Mouse (Mus musculus): ENCODE data around the gene B4galt2. TPM values are rescaled to one million over a fixed set of nuclear protein-coding genes. Genes with fewer than 3 reads are reported as not detected.
A peak's percentile ranks its signal among the peaks of the same experiment; 100 is the strongest.

Gene B4galt2
- total and polyA plus RNA-seq, 2 experiments from 2014 or later: 92.9 to 337 TPM

GRCm38 (mm10) chr4:117886644-117887043 lies 3.4 kb upstream of the B4galt2 start:
- ATAC-seq (ENCODE audit: low FRiP score) (peak; percentile 0; the same call in 1 of the 2 replicates), DNase-seq (ENCODE audit: low spot score) (no peak)
- Histone ChIP-seq H3K4me1 (ENCODE audit: insufficient read depth, low read length) (peaks cover 22% of the 10 kb centered on the region), H3K27me3 (ENCODE audit: insufficient read depth, low read length) (no peaks in the 10 kb centered on the region), H3K4me2 (ENCODE audit: low read depth, low read length, poor library complexity, severe bottlenecking) (peak overlapping the region; percentile 89), H3K36me3 (ENCODE audit: insufficient read depth, low read length) (peaks cover 22% of the 10 kb centered on the region), H3K9me3 (ENCODE audit: low read length) (no peaks in the 10 kb centered on the region), H3K27ac (ENCODE audit: low read depth, low read length) (peak overlapping the region; percentile 62), H3K4me3 (ENCODE audit: low read depth, low read length) (peak overlapping the region; percentile 94), H3K9ac (replicated peaks; ENCODE audit: low read length, poor library complexity, severe bottlenecking) (peak overlapping the region; percentile 97)
- TF ChIP-seq CTCF (IDR thresholded peaks at IDR 0.05): no peak
- 4% methylated on average over 24 of the region's 24 CpGs for WGBS

GRCm38 (mm10) chr4:117885994-117886393 lies 2.7 kb upstream of the B4galt2 start:
- Histone ChIP-seq H3K27me3 (ENCODE audit: insufficient read depth, low read length) (no peaks in the 10 kb centered on the region), H3K4me3 (ENCODE audit: low read depth, low read length) (peak overlapping the region; percentile 94), H3K4me1 (ENCODE audit: insufficient read depth, low read length) (peaks cover 19% of the 10 kb centered on the region), H3K4me2 (ENCODE audit: low read depth, low read length, poor library complexity, severe bottlenecking) (peak overlapping the region; percentile 89), H3K27ac (ENCODE audit: low read depth, low read length) (no peak overlapping the region), H3K36me3 (ENCODE audit: insufficient read depth, low read length) (peaks cover 29% of the 10 kb centered on the region), H3K9me3 (ENCODE audit: low read length) (no peaks in the 10 kb centered on the region), H3K9ac (replicated peaks; ENCODE audit: low read length, poor library complexity, severe bottlenecking) (peak overlapping the region; percentile 97; the same call in 1 of the 2 replicates)
- WGBS: 86% methylated on average over 9 of the region's 9 CpGs
- no peak for ATAC-seq (ENCODE audit: low FRiP score)
- DNase-seq (ENCODE audit: low spot score): no peak
- TF ChIP-seq CTCF (IDR thresholded peaks at IDR 0.05): no peak

- H3K4me2 ChIP-seq (ENCODE audit: low read depth, low read length, poor library complexity, severe bottlenecking): no peak overlapping the region
- H3K9ac ChIP-seq (replicated peaks; ENCODE audit: low read length, poor library complexity, severe bottlenecking): no peak overlapping the region
- peaks cover 34% of the 10 kb centered on the region for H3K36me3 ChIP-seq (ENCODE audit: insufficient read depth, low read length)
- no peak for TF ChIP-seq CTCF (IDR thresholded peaks at IDR 0.05)
- H3K4me3 ChIP-seq (ENCODE audit: low read depth, low read length): no peak overlapping the region
- no peaks in the 10 kb centered on the region for H3K9me3 ChIP-seq (ENCODE audit: low read length)
- peaks cover 19% of the 10 kb centered on the region for H3K4me1 ChIP-seq (ENCODE audit: insufficient read depth, low read length)
- WGBS: 95% methylated on average over 10 of the region's 10 CpGs
- ATAC-seq (ENCODE audit: low FRiP score) (no peak), DNase-seq (ENCODE audit: low spot score) (no peak)
- no peaks in the 10 kb centered on the region for H3K27me3 ChIP-seq (ENCODE audit: insufficient read depth, low read length)
- H3K27ac ChIP-seq (ENCODE audit: low read depth, low read length): no peak overlapping the region
Observed at GRCm38 (mm10) chr4:117885093-117885492, 1.8 kb upstream of the B4galt2 start.

GRCm38 (mm10) chr4:117884146-117884545 lies 859 bp upstream of the B4galt2 start:
- Histone ChIP-seq H3K4me1 (ENCODE audit: insufficient read depth, low read length) (peaks cover 19% of the 10 kb centered on the region), H3K27me3 (ENCODE audit: insufficient read depth, low read length) (no peaks in the 10 kb centered on the region), H3K9ac (replicated peaks; ENCODE audit: low read length, poor library complexity, severe bottlenecking) (peak overlapping the region; percentile 13; the same call in 1 of the 2 replicates), H3K4me3 (ENCODE audit: low read depth, low read length) (peak overlapping the region; percentile 64), H3K36me3 (ENCODE audit: insufficient read depth, low read length) (peaks cover 30% of the 10 kb centered on the region), H3K27ac (ENCODE audit: low read depth, low read length) (no peak overlapping the region), H3K4me2 (ENCODE audit: low read depth, low read length, poor library complexity, severe bottlenecking) (peak overlapping the region; percentile 94), H3K9me3 (ENCODE audit: low read length) (no peaks in the 10 kb centered on the region)
- 88% methylated on average over 1 of the region's 1 CpGs for WGBS
- ATAC-seq (ENCODE audit: low FRiP score): no peak
- DNase-seq (ENCODE audit: low spot score): no peak
- TF ChIP-seq CTCF (IDR thresholded peaks at IDR 0.05): no peak

GRCm38 (mm10) chr4:117878703-117879102 lies 4.6 kb downstream of the B4galt2 start:
- Histone ChIP-seq H3K4me1 (ENCODE audit: insufficient read depth, low read length) (peaks cover 5% of the 10 kb centered on the region), H3K9ac (replicated peaks; ENCODE audit: low read length, poor library complexity, severe bottlenecking) (no peak overlapping the region), H3K4me3 (ENCODE audit: low read depth, low read length) (no peak overlapping the region), H3K27me3 (ENCODE audit: insufficient read depth, low read length) (no peaks in the 10 kb centered on the region), H3K4me2 (ENCODE audit: low read depth, low read length, poor library complexity, severe bottlenecking) (no peak overlapping the region), H3K27ac (ENCODE audit: low read depth, low read length) (no peak overlapping the region), H3K36me3 (ENCODE audit: insufficient read depth, low read length) (peaks cover 41% of the 10 kb centered on the region), H3K9me3 (ENCODE audit: low read length) (no peaks in the 10 kb centered on the region)
- no peak for DNase-seq (ENCODE audit: low spot score)
- 74% methylated on average over 5 of the region's 5 CpGs for WGBS
- TF ChIP-seq CTCF (IDR thresholded peaks at IDR 0.05): no peak
- no peak for ATAC-seq (ENCODE audit: low FRiP score)

GRCm38 (mm10) chr4:117878301-117878700 lies 5.0 kb downstream of the B4galt2 start:
- ATAC-seq (ENCODE audit: low FRiP score) (no peak), DNase-seq (ENCODE audit: low spot score) (no peak)
- no peak for TF ChIP-seq CTCF (IDR thresholded peaks at IDR 0.05)
- Histone ChIP-seq H3K36me3 (ENCODE audit: insufficient read depth, low read length) (peaks cover 45% of the 10 kb centered on the region), H3K27me3 (ENCODE audit: insufficient read depth, low read length) (no peaks in the 10 kb centered on the region), H3K4me2 (ENCODE audit: low read depth, low read length, poor library complexity, severe bottlenecking) (no peak overlapping the region), H3K27ac (ENCODE audit: low read depth, low read length) (no peak overlapping the region), H3K4me3 (ENCODE audit: low read depth, low read length) (no peak overlapping the region), H3K4me1 (ENCODE audit: insufficient read depth, low read length) (peaks cover 5% of the 10 kb centered on the region; the same call in 1 of the 2 replicates), H3K9me3 (ENCODE audit: low read length) (no peaks in the 10 kb centered on the region), H3K9ac (replicated peaks; ENCODE audit: low read length, poor library complexity, severe bottlenecking) (no peak overlapping the region)
- WGBS: 72% methylated on average over 10 of the region's 10 CpGs

All from midbrain, postnatal 0 days (tissue).